Mouse (Mus musculus): ENCODE results near the gene Lbp. TPM values are rescaled to one million over a fixed set of nuclear protein-coding genes. Genes with fewer than 3 reads are reported as not detected.

Gene Lbp
- total RNA-seq (2014; rRNA removed; ENCODE audit: low replicate concordance) (14.0 and 22.4 TPM in 2 replicates), polyA plus RNA-seq (2015; fragmentation: Nextera tagmentation; extraction: Ambion mirVana) (12.8 and 15.6 TPM in 2 replicates)

DNA sequence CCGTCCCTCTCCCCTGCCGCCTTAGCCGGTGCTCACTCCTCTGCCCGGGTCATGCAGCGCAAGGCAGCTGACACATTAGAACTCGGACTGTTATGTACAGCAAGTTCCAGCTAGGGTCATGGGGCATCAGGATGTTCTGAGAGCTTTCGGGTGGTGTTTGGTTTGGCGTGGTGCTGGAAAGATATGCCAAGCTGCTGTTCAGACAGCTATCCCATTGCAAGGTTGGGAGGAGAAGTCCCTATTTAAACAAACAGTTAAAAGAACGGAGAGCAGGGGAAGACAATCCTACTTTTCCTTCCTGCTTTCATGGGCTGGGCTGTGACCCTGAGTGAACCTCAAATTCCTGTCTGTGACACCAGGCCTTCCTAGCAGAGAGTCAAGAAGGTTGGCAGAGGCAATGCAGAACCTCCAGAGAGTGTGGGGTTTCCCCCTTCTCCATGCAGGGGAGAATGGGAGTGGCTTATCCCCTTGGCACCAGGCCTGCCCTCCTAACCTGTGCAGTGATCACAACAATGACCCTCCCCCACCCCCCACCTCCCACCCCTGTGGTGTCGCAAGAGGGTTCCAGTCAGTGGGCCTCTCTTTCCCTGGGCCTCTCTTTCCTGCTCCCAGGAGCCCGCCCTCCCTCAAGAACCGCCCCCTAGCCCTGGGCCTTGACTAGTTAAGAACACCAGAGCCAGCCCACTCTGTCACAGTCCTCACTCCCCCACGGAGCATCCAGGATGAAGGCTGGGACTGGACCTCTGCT lies at the start of gene Lbp:
Gene Lbp (plus strand): TSS at position 546 of the 748 bp plus-strand sequence.
- Histone ChIP-seq H3K9ac (replicated peaks; ENCODE audit: low read depth, low read length) (no peak within 1 kb of the TSS), H3K36me3 (replicated peaks; ENCODE audit: control insufficient read depth, insufficient read depth, low read length) (no peaks in the 10 kb centered on the region), H3K4me2 (ENCODE audit: low read depth, low read length) (peak within 1 kb of the TSS; percentile 8; the same call in 1 of the 2 replicates), H3K9me3 (replicated peaks; ENCODE audit: control insufficient read depth, low read length) (no peaks in the 10 kb centered on the region), H3K4me1 (ENCODE audit: control insufficient read depth, insufficient read depth) (no peaks in the 10 kb centered on the region), H3K27ac (ENCODE audit: low read depth) (0 out of 2 replicates have a peak within 1 kb of the TSS, but pooled peaks have one; percentile 39), H3K4me3 (ENCODE audit: low read depth, low read length) (no peak within 1 kb of the TSS), H3K27me3 (ENCODE audit: control insufficient read depth, insufficient read depth, low read length) (no peaks in the 10 kb centered on the region)
- ATAC-seq (ENCODE audit: insufficient read depth, low read depth), result peak; percentile 85
- TF ChIP-seq EP300 (IDR thresholded peaks at IDR 0.05; ENCODE audit: low read depth) (no peak), CTCF (IDR thresholded peaks at IDR 0.05; ENCODE audit: low read depth) (no peak)
- DNase-seq (ENCODE audit: low spot score), result peak; percentile 74
- 37% methylated on average over 13 of the region's 13 CpGs for WGBS

- Histone ChIP-seq H3K4me3 (ENCODE audit: low read depth, low read length) (no peak overlapping the region), H3K9me3 (replicated peaks; ENCODE audit: control insufficient read depth, low read length) (no peaks in the 10 kb centered on the region), H3K9ac (replicated peaks; ENCODE audit: low read depth, low read length) (no peak overlapping the region), H3K27ac (ENCODE audit: low read depth) (no peak overlapping the region), H3K4me2 (ENCODE audit: low read depth, low read length) (no peak overlapping the region), H3K4me1 (ENCODE audit: control insufficient read depth, insufficient read depth) (no peaks in the 10 kb centered on the region), H3K27me3 (ENCODE audit: control insufficient read depth, insufficient read depth, low read length) (no peaks in the 10 kb centered on the region), H3K36me3 (replicated peaks; ENCODE audit: control insufficient read depth, insufficient read depth, low read length) (no peaks in the 10 kb centered on the region)
- ATAC-seq (ENCODE audit: insufficient read depth, low read depth), result 0 out of 2 replicates have a peak, but pooled peaks have one; percentile 37
- TF ChIP-seq CTCF (IDR thresholded peaks at IDR 0.05; ENCODE audit: low read depth) (no peak), EP300 (IDR thresholded peaks at IDR 0.05; ENCODE audit: low read depth) (no peak)
- WGBS, result 24% methylated on average over 5 of the region's 5 CpGs
- DNase-seq (ENCODE audit: low spot score), result no peak
Observed at GRCm38 (mm10) chr2:158256894-158257293, 49.4 kb upstream of the Lbp start.

- no peak for TF ChIP-seq EP300 (IDR thresholded peaks at IDR 0.05; ENCODE audit: low read depth)
- Histone ChIP-seq H3K4me1 (ENCODE audit: control insufficient read depth, insufficient read depth) (no peaks in the 10 kb centered on the region), H3K27ac (ENCODE audit: low read depth) (no peak within 1 kb of the TSS), H3K36me3 (replicated peaks; ENCODE audit: control insufficient read depth, insufficient read depth, low read length) (no peaks in the 10 kb centered on the region), H3K4me2 (ENCODE audit: low read depth, low read length) (no peak within 1 kb of the TSS), H3K4me3 (ENCODE audit: low read depth, low read length) (no peak within 1 kb of the TSS), H3K27me3 (ENCODE audit: control insufficient read depth, insufficient read depth, low read length) (no peaks in the 10 kb centered on the region), H3K9me3 (replicated peaks; ENCODE audit: control insufficient read depth, low read length) (no peaks in the 10 kb centered on the region), H3K9ac (replicated peaks; ENCODE audit: low read depth, low read length) (no peak within 1 kb of the TSS)
- DNase-seq (ENCODE audit: low spot score) (no peak), ATAC-seq (ENCODE audit: insufficient read depth, low read depth) (no peak)
- 60% methylated on average over 18 of the region's 18 CpGs for WGBS
Observed at GRCm38 (mm10) chr2:158258005-158258418, 48.3 kb upstream of the Lbp start, which contains the start of gene Bpi. Bpi (plus strand) TSS chr2:158258094.

DNA sequence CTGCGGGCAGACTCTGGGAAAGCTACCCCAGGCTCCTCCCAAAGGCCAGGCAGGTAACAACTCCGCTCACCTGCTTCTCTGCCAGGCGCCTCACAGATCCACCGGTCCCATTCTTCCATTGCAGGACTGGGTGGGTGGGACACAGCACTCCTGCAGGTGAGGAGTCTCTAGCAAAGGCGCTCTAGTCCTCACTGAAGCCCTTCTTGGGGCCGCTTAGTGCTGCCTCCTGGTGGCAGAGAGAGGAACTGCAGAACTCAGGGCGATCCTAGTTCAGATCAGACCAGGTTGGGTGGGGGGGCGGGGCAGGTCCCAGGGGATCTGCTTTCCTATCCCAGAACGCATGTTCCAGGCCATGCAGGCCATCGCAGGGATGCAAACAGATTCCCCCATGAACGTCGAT lies 47.5 kb upstream of the Lbp start:
- peak; percentile 15 for DNase-seq (ENCODE audit: low spot score)
- H3K4me2 ChIP-seq (ENCODE audit: low read depth, low read length), result no peak overlapping the region
- H3K4me1 ChIP-seq (ENCODE audit: control insufficient read depth, insufficient read depth), result no peaks in the 10 kb centered on the region
- TF ChIP-seq EP300 (IDR thresholded peaks at IDR 0.05; ENCODE audit: low read depth) (no peak), CTCF (IDR thresholded peaks at IDR 0.05; ENCODE audit: low read depth) (peak; percentile 77)
- WGBS, result 16% methylated on average over 12 of the region's 12 CpGs
- H3K27me3 ChIP-seq (ENCODE audit: control insufficient read depth, insufficient read depth, low read length), result no peaks in the 10 kb centered on the region
- peak; percentile 40; the same call in 1 of the 2 replicates for ATAC-seq (ENCODE audit: insufficient read depth, low read depth)
- no peak overlapping the region for H3K9ac ChIP-seq (replicated peaks; ENCODE audit: low read depth, low read length)
- H3K4me3 ChIP-seq (ENCODE audit: low read depth, low read length), result no peak overlapping the region
- H3K9me3 ChIP-seq (replicated peaks; ENCODE audit: control insufficient read depth, low read length), result no peaks in the 10 kb centered on the region
- H3K27ac ChIP-seq (ENCODE audit: low read depth), result no peak overlapping the region
- no peaks in the 10 kb centered on the region for H3K36me3 ChIP-seq (replicated peaks; ENCODE audit: control insufficient read depth, insufficient read depth, low read length)

DNA sequence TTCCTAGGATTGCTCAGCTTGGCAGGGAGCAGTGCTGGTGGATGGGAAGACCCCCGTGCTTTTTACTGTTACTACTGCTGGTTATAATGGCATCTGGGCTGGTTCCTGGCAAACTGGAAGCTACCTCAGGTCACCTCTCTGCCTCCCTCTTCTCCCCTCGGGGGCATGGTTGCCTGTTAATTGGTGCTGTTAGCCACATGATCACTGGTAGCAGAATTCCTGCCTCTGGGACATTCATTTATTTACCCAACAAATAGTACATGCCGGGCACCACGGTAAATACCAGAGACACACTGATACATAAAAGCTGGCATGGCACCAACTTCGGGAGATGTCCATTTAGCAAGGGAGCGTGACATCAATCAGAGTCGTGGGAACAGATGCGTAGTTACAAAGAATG lies 46.8 kb upstream of the Lbp start:
- Histone ChIP-seq H3K4me3 (ENCODE audit: low read depth, low read length) (no peak overlapping the region), H3K4me1 (ENCODE audit: control insufficient read depth, insufficient read depth) (no peaks in the 10 kb centered on the region), H3K27ac (ENCODE audit: low read depth) (no peak overlapping the region), H3K9ac (replicated peaks; ENCODE audit: low read depth, low read length) (no peak overlapping the region), H3K4me2 (ENCODE audit: low read depth, low read length) (no peak overlapping the region), H3K9me3 (replicated peaks; ENCODE audit: control insufficient read depth, low read length) (no peaks in the 10 kb centered on the region), H3K36me3 (replicated peaks; ENCODE audit: control insufficient read depth, insufficient read depth, low read length) (no peaks in the 10 kb centered on the region), H3K27me3 (ENCODE audit: control insufficient read depth, insufficient read depth, low read length) (no peaks in the 10 kb centered on the region)
- DNase-seq (ENCODE audit: low spot score) (no peak), ATAC-seq (ENCODE audit: insufficient read depth, low read depth) (no peak)
- TF ChIP-seq EP300 (IDR thresholded peaks at IDR 0.05; ENCODE audit: low read depth) (no peak), CTCF (IDR thresholded peaks at IDR 0.05; ENCODE audit: low read depth) (no peak)
- 74% methylated on average over 8 of the region's 8 CpGs for WGBS
